ENCODE assay signal across 10 mouse cellular contexts in genomic region chr5:7655280-7655679, GRCm38 (mm10).
DNase-seq lines count a peak whose midpoint lies in the region; ATAC-seq lines count a peak whose summit lies in the region.
"Had no signal": no experiment of that assay in that cellular context is flagged by ENCODE, and none has a peak within 500 bp of the region (broad histone marks: within the 10 kb centered on the region; RNA-seq: fewer than 3 reads in every experiment).

No protein-coding gene starts in this region.

- no peaks in the 10 kb centered on the region for H3K9me3 ChIP-seq in forebrain, embryonic 12.5 days
- no peaks in the 10 kb centered on the region for H3K9me3 ChIP-seq in forebrain, embryonic 10.5 days
- no peaks in the 10 kb centered on the region for H3K9me3 ChIP-seq in midbrain, embryonic 13.5 days
- no peaks in the 10 kb centered on the region for H3K9me3 ChIP-seq in midbrain, embryonic 11.5 days (ENCODE audit: control insufficient read depth, low read length)

- H3K4me3 ChIP-seq in forebrain, embryonic 12.5 days (replicated peaks), result no peak overlapping the region
- no peak overlapping the region for H3K4me3 ChIP-seq in forebrain, embryonic 10.5 days
- no peak overlapping the region for H3K4me3 ChIP-seq in midbrain, embryonic 13.5 days (replicated peaks)
- no peak overlapping the region for H3K4me3 ChIP-seq in midbrain, embryonic 11.5 days (ENCODE audit: low read depth, low read length)

- no peaks in the 10 kb centered on the region for H3K4me1 ChIP-seq in forebrain, embryonic 12.5 days
- no peaks in the 10 kb centered on the region for H3K4me1 ChIP-seq in forebrain, embryonic 10.5 days
- H3K4me1 ChIP-seq in midbrain, embryonic 13.5 days (replicated peaks), result peaks cover under 1% of the 10 kb centered on the region; the same call in 1 of the 2 replicates
- H3K4me1 ChIP-seq in midbrain, embryonic 11.5 days (ENCODE audit: control insufficient read depth, insufficient read depth, low read length), result no peaks in the 10 kb centered on the region

- DNase-seq in forebrain, embryonic 10.5 days (ENCODE audit: extremely low spot score, low spot score), result no peak
- DNase-seq in midbrain, embryonic 11.5 days (ENCODE audit: low spot score, missing footprints), result no peak
- peak; percentile 83 to 89 for DNase-seq in cerebellum, postnatal 14 days
- peak; percentile 20 to 37 for DNase-seq in left cerebral cortex, postnatal 25 days (ENCODE audit: low spot score in 2 of 2)
- DNase-seq in lung, postnatal 14 days, result no peak
- DNase-seq in gastrocnemius, adult 8-10 months (ENCODE audit: low spot score in 2 of 2), result no peak
- DNase-seq: kidney, adult 8-10 months; lung, adult 2 months had no signal

- no peak overlapping the region for H3K4me2 ChIP-seq in forebrain, embryonic 12.5 days
- H3K4me2 ChIP-seq in midbrain, embryonic 13.5 days (replicated peaks), result no peak overlapping the region
- H3K4me2 ChIP-seq in midbrain, embryonic 11.5 days, result no peak overlapping the region

- 81% methylated on average over 2 of the region's 2 CpGs for WGBS in forebrain, embryonic 12.5 days
- WGBS in forebrain, embryonic 10.5 days, result 89% methylated on average over 2 of the region's 2 CpGs
- 73% methylated on average over 2 of the region's 2 CpGs for WGBS in midbrain, embryonic 13.5 days
- 85% methylated on average over 2 of the region's 2 CpGs for WGBS in midbrain, embryonic 11.5 days

- H3K36me3 ChIP-seq in forebrain, embryonic 12.5 days (replicated peaks), result no peaks in the 10 kb centered on the region
- no peaks in the 10 kb centered on the region for H3K36me3 ChIP-seq in forebrain, embryonic 10.5 days (replicated peaks)
- H3K36me3 ChIP-seq in midbrain, embryonic 13.5 days, result no peaks in the 10 kb centered on the region
- H3K36me3 ChIP-seq in midbrain, embryonic 11.5 days (ENCODE audit: control insufficient read depth, insufficient read depth, low read length), result no peaks in the 10 kb centered on the region

- intact Hi-C loops in left cerebral cortex, postnatal 25 days (cut with DNase I), result no loop called here

- no peak overlapping the region for H3K27ac ChIP-seq in forebrain, embryonic 12.5 days
- H3K27ac ChIP-seq in forebrain, embryonic 10.5 days, result no peak overlapping the region
- H3K27ac ChIP-seq in midbrain, embryonic 13.5 days, result no peak overlapping the region
- no peak overlapping the region for H3K27ac ChIP-seq in midbrain, embryonic 11.5 days (ENCODE audit: low read depth, low read length)

- peak; percentile 49; the same call in 1 of the 2 replicates for ATAC-seq in forebrain, embryonic 12.5 days (ENCODE audit: low FRiP score)
- 0 out of 2 replicates have a peak, but pooled peaks have one; percentile 62 for ATAC-seq in midbrain, embryonic 13.5 days
- no peak for ATAC-seq in midbrain, embryonic 11.5 days (ENCODE audit: low FRiP score)

- H3K27me3 ChIP-seq in forebrain, embryonic 12.5 days, result no peaks in the 10 kb centered on the region
- no peaks in the 10 kb centered on the region for H3K27me3 ChIP-seq in forebrain, embryonic 10.5 days (ENCODE audit: poor library complexity, severe bottlenecking)
- H3K27me3 ChIP-seq in midbrain, embryonic 13.5 days, result no peaks in the 10 kb centered on the region
- no peaks in the 10 kb centered on the region for H3K27me3 ChIP-seq in midbrain, embryonic 11.5 days (ENCODE audit: control insufficient read depth, insufficient read depth, low read length)

- H3K9ac ChIP-seq in forebrain, embryonic 12.5 days, result no peak overlapping the region
- no peak overlapping the region for H3K9ac ChIP-seq in midbrain, embryonic 13.5 days (replicated peaks)
- H3K9ac ChIP-seq in midbrain, embryonic 11.5 days (ENCODE audit: low read length), result no peak overlapping the region

Comparison
In these comparisons a context has a peak if more than half of its experiments do, and no peak if none do; other contexts are left out.
1. DNase-seq: peak in cerebellum, postnatal 14 days (2 of 2) and left cerebral cortex, postnatal 25 days (2 of 2); none in forebrain, embryonic 10.5 days (single experiment), midbrain, embryonic 11.5 days (single experiment), lung, postnatal 14 days (single experiment) and gastrocnemius, adult 8-10 months (0 of 2).